Mouse (Mus musculus): ENCODE measurements around the gene Robo2. TPM values are rescaled to one million over a fixed set of nuclear protein-coding genes. Genes with fewer than 3 reads are reported as not detected.
A peak's percentile ranks its signal among the peaks of the same experiment; 100 is the strongest.
"Not testable (repeated sequence)": the region's sequence is repeated elsewhere in the genome, so short reads cannot be mapped to it uniquely, and the experiment has no call there.

Gene Robo2
- polyA plus RNA-seq, 1 experiment from 2014 or later: 68.5 TPM

DNA sequence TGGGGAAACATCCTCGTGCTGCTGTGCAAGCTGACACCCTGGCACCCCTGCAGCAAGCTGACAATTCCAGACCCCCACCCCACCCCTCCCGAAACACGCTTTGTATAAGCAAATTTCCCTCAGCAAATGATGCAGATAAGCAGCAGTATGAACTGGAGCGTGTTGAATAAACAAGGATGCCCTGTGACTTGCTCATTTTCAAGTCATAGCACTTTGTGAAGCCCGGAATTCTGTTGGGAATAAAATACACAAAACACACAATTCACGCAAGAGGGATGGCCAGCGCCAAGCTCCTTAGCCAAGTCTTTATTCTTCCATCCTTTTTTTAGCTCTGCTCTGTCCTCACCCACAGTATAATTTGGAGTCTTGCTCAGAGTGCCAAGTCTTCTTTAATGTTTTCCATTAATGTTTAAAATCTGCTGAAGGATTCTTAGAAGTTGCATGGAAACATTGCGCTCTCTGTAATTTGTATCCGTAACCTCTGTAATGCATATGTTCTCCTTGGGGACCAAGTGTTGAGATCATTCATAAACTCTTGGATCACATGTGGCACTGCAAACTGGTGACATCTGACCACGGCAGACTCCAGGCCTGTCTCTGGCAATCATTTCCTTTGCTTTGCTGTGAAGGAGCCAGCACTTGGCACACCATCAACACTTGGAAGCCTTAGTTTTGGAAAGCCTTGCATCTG lies 356.4 kb downstream of the Robo2 start:
- Histone ChIP-seq H3K4me2 (no peak overlapping the region), H3K9ac (no peak overlapping the region), H3K4me3 (no peak overlapping the region), H3K9me3 (replicated peaks) (no peaks in the 10 kb centered on the region), H3K27ac (peak overlapping the region; percentile 63), H3K27me3 (no peaks in the 10 kb centered on the region), H3K36me3 (ENCODE audit: poor library complexity, severe bottlenecking) (no peaks in the 10 kb centered on the region), H3K4me1 (peaks cover 23% of the 10 kb centered on the region)
- ATAC-seq: peak; percentile 90
- WGBS: 53% methylated on average over 10 of the region's 10 CpGs

- Histone ChIP-seq H3K36me3 (ENCODE audit: poor library complexity, severe bottlenecking) (no peaks in the 10 kb centered on the region), H3K27ac (no peak overlapping the region), H3K4me2 (no peak overlapping the region), H3K4me3 (no peak overlapping the region), H3K4me1 (peaks cover 17% of the 10 kb centered on the region), H3K27me3 (no peaks in the 10 kb centered on the region), H3K9me3 (replicated peaks) (no peaks in the 10 kb centered on the region), H3K9ac (no peak overlapping the region)
- 71% methylated on average over 5 of the region's 5 CpGs for WGBS
- ATAC-seq: peak; percentile 76
These were observed 362.2 kb downstream of the Robo2 start for GRCm38 (mm10) chr16:74049467-74049866.

GRCm38 (mm10) chr16:74048980-74049379 lies 362.6 kb downstream of the Robo2 start:
- WGBS: 56% methylated on average over 6 of the region's 6 CpGs
- H3K27ac ChIP-seq: peak overlapping the region; percentile 40; the same call in 1 of the 2 replicates
- ATAC-seq: peak; percentile 85
- H3K27me3 ChIP-seq: no peaks in the 10 kb centered on the region
- H3K4me3 ChIP-seq: no peak overlapping the region
- no peak overlapping the region for H3K4me2 ChIP-seq
- peaks cover 13% of the 10 kb centered on the region for H3K4me1 ChIP-seq
- H3K9ac ChIP-seq: no peak overlapping the region
- no peaks in the 10 kb centered on the region for H3K36me3 ChIP-seq (ENCODE audit: poor library complexity, severe bottlenecking)
- H3K9me3 ChIP-seq (replicated peaks): no peaks in the 10 kb centered on the region

DNA sequence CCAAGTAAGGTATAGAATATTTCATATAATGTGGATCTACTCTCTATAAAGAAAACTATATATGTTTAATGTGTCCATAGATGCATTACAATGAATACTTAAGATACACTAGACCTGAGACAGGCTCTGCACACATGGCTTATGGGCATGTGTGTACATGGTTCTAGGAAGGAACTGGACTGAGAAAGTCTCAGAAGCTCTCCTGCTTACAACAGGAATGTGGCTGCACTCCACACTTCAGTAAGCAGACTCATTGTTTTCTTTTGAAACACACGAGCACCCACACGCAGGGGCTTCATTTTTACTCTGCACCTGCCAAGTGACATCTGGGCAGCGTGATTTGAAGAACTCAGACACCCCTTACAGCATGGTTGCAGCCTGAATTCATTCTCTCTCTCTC lies 364.4 kb downstream of the Robo2 start:
- Histone ChIP-seq H3K4me1 (peaks cover 11% of the 10 kb centered on the region), H3K27ac (no peak overlapping the region), H3K4me3 (no peak overlapping the region), H3K4me2 (no peak overlapping the region), H3K27me3 (no peaks in the 10 kb centered on the region), H3K36me3 (ENCODE audit: poor library complexity, severe bottlenecking) (no peaks in the 10 kb centered on the region), H3K9me3 (replicated peaks) (no peaks in the 10 kb centered on the region), H3K9ac (no peak overlapping the region)
- ATAC-seq: no peak
- 18% methylated on average over 3 of the region's 3 CpGs for WGBS

GRCm38 (mm10) chr16:74040797-74041196 lies 370.8 kb downstream of the Robo2 start:
- not testable (repeated sequence) for H3K36me3 ChIP-seq (ENCODE audit: poor library complexity, severe bottlenecking); H3K4me1 ChIP-seq; ATAC-seq; H3K27me3 ChIP-seq; H3K9ac ChIP-seq; H3K27ac ChIP-seq; H3K4me2 ChIP-seq; H3K4me3 ChIP-seq; H3K9me3 ChIP-seq (replicated peaks)
- 77% methylated on average over 2 of the region's 2 CpGs for WGBS

- peak; percentile 24; the same call in 1 of the 2 replicates for ATAC-seq
These were observed 383.8 kb downstream of the Robo2 start for GRCm38 (mm10) chr16:74027822-74028221.

DNA sequence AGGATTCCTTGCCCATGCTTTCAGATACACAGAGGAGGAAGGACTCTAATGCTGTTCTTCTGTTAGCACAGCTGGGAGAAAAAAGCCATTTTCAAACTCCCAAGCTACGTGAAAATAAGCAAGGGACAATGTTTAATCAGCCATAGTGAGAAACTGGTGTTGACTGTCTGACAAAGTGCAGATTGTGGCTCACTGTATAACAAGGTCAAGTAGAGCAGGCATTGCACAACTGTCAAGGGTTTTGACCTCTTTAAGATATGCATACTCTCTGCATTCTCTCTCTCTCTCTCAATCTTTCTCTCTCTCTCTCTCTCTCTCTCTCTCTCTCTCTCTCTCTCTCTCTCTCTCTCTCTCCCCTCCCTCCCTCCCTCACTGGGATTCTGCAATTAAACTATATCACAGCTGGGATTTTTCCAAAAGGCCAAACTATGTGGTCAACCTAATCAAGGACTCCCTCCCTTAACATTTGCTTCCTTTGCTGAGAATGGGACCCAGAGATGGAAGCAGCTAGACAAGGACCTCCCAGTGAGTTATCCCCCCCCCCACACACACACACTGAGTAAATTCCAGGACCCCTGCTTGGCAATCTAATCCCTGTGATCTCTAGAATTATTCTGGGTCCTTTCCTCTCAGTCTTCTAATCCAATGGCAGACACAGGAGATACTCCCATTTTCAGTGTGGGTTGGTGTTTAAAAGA lies 389.2 kb downstream of the Robo2 start:
- Histone ChIP-seq H3K27ac (no peak overlapping the region), H3K4me1 (no peaks in the 10 kb centered on the region), H3K9ac (no peak overlapping the region), H3K36me3 (ENCODE audit: poor library complexity, severe bottlenecking) (no peaks in the 10 kb centered on the region), H3K9me3 (replicated peaks) (no peaks in the 10 kb centered on the region), H3K27me3 (no peaks in the 10 kb centered on the region), H3K4me3 (no peak overlapping the region), H3K4me2 (no peak overlapping the region)
- 31% methylated on average over 1 of the region's 1 CpGs for WGBS
- no peak for ATAC-seq

More at GRCm38 (mm10) chr16:74027822-74028221, 383.8 kb downstream of the Robo2 start:
- Histone ChIP-seq H3K9me3 (replicated peaks) (no peaks in the 10 kb centered on the region), H3K9ac (no peak overlapping the region), H3K36me3 (ENCODE audit: poor library complexity, severe bottlenecking) (no peaks in the 10 kb centered on the region), H3K4me1 (0 out of 2 replicates have a peak, but pooled peaks cover 3% of the 10 kb centered on the region), H3K4me2 (no peak overlapping the region), H3K4me3 (no peak overlapping the region), H3K27me3 (no peaks in the 10 kb centered on the region), H3K27ac (no peak overlapping the region)
- WGBS: 69% methylated on average over 4 of the region's 4 CpGs

- H3K4me3 ChIP-seq: no peak overlapping the region
- 84% methylated on average over 3 of the region's 3 CpGs for WGBS
- no peak overlapping the region for H3K9ac ChIP-seq
- no peaks in the 10 kb centered on the region for H3K9me3 ChIP-seq (replicated peaks)
- H3K4me2 ChIP-seq: no peak overlapping the region
- ATAC-seq: no peak
- H3K4me1 ChIP-seq: no peaks in the 10 kb centered on the region
- no peaks in the 10 kb centered on the region for H3K27me3 ChIP-seq
- H3K27ac ChIP-seq: no peak overlapping the region
- no peaks in the 10 kb centered on the region for H3K36me3 ChIP-seq (ENCODE audit: poor library complexity, severe bottlenecking)
These were observed 405.9 kb downstream of the Robo2 start for GRCm38 (mm10) chr16:74005767-74006166.

- H3K9me3 ChIP-seq (replicated peaks): no peaks in the 10 kb centered on the region
- 0 out of 2 replicates have a peak, but pooled peaks have one; percentile 30 for ATAC-seq
- H3K4me3 ChIP-seq: no peak overlapping the region
- 36% methylated on average over 2 of the region's 2 CpGs for WGBS
- no peak overlapping the region for H3K4me2 ChIP-seq
- H3K36me3 ChIP-seq (ENCODE audit: poor library complexity, severe bottlenecking): no peaks in the 10 kb centered on the region
- no peaks in the 10 kb centered on the region for H3K27me3 ChIP-seq
- no peaks in the 10 kb centered on the region for H3K4me1 ChIP-seq
- no peak overlapping the region for H3K9ac ChIP-seq
- H3K27ac ChIP-seq: no peak overlapping the region
These were observed 410.3 kb downstream of the Robo2 start for GRCm38 (mm10) chr16:74001331-74001730.

DNA sequence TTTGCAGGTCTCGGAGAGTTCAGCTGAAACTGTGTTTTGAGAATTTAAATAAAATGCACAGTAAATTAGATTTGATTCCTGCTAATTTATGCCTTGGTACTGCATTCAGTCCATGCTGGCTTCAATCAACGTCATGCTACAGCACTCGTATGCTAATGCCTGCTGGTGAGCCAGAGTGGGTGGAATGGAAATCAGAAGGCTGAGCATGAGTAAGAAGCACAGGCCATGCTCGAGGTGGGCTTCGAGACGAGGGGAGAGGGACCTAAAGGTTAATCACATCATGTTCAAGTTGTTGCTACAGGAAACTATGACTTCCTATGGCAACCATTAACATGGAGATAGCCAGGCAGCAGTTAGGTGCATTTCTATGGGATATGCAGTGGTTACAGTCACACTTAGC lies 420.4 kb downstream of the Robo2 start:
- 60% methylated on average over 6 of the region's 6 CpGs for WGBS
- H3K36me3 ChIP-seq (ENCODE audit: poor library complexity, severe bottlenecking): no peaks in the 10 kb centered on the region
- no peaks in the 10 kb centered on the region for H3K4me1 ChIP-seq
- no peak overlapping the region for H3K4me3 ChIP-seq
- no peak overlapping the region for H3K4me2 ChIP-seq
- H3K9ac ChIP-seq: no peak overlapping the region
- no peak overlapping the region for H3K27ac ChIP-seq
- H3K27me3 ChIP-seq: no peaks in the 10 kb centered on the region
- H3K9me3 ChIP-seq (replicated peaks): no peaks in the 10 kb centered on the region
- peak; percentile 78 for ATAC-seq

- Histone ChIP-seq H3K4me2 (no peak overlapping the region), H3K27ac (no peak overlapping the region), H3K27me3 (no peaks in the 10 kb centered on the region), H3K4me1 (0 out of 2 replicates have a peak, but pooled peaks cover under 1% of the 10 kb centered on the region), H3K9ac (no peak overlapping the region), H3K4me3 (no peak overlapping the region), H3K36me3 (ENCODE audit: poor library complexity, severe bottlenecking) (no peaks in the 10 kb centered on the region), H3K9me3 (replicated peaks) (no peaks in the 10 kb centered on the region)
- peak; percentile 70 for ATAC-seq
- WGBS: 84% methylated on average over 7 of the region's 7 CpGs
These were observed 442.1 kb downstream of the Robo2 start for GRCm38 (mm10) chr16:73969573-73969972.

DNA sequence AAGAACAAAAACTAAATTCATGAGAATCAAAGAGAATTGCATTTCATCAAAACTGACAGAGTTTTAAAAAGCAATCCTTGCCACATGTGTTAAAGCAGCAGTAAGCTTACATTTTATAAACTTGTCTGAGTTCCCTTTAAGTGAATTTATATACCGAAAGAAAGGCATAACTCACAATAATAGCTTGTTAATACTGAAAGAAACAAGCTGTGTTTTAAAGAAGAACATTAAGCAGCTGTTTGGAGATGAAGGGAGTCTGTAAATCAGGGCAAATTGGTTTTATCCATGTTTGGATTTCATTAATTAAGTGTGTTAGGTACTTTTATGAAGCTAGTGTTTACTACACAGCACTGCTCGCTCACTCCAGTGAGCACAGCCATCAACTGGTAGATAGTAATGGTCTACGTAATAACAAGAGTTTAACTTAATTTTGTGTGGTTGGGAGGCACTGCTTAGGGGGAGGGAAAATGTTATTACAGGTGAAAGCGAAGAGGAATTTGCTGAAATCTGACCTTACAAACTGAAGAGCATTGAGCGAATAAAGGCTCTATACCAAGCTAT lies 447.2 kb downstream of the Robo2 start:
- H3K9me3 ChIP-seq (replicated peaks): no peaks in the 10 kb centered on the region
- H3K4me2 ChIP-seq: no peak overlapping the region
- no peaks in the 10 kb centered on the region for H3K27me3 ChIP-seq
- no peak overlapping the region for H3K27ac ChIP-seq
- 66% methylated on average over 5 of the region's 5 CpGs for WGBS
- H3K36me3 ChIP-seq (ENCODE audit: poor library complexity, severe bottlenecking): no peaks in the 10 kb centered on the region
- 0 out of 2 replicates have a peak, but pooled peaks cover 3% of the 10 kb centered on the region for H3K4me1 ChIP-seq
- no peak for ATAC-seq
- no peak overlapping the region for H3K9ac ChIP-seq
- H3K4me3 ChIP-seq: no peak overlapping the region
